In the genomic region with DNA sequence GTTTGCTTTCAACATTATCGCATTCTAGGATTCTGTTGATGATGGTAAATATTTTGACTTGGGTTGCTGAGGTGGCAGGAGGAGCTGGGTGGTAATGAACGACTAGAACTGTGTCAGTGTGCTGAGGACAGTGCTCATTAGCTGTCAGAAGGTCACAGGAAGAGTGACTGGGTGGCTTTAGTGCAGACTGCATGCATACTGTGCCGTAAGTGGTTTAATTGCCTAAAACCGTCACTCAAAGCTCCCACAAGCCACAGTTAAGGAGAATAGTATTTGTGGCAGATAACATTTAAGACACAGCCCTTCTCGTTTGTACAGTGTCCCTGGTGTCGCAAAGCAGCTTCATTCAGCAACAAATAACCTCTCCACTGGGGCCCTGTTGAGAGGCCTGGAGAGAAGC, we compare ENCODE assay signal across 26 mouse cellular contexts.
DNase-seq lines count a peak whose midpoint lies in the region; ATAC-seq and TF ChIP-seq lines count a peak whose summit lies in the region.
"Had no signal": no experiment of that assay in that cellular context is flagged by ENCODE, and none has a peak within 500 bp of the region (broad histone marks: within the 10 kb centered on the region; RNA-seq: fewer than 3 reads in every experiment).

No protein-coding gene starts in this region.

- H3K27ac ChIP-seq in heart, embryonic 13.5 days (replicated peaks) = peak overlapping the region; percentile 30; the same call in 1 of the 2 replicates
- H3K27ac ChIP-seq in layer of hippocampus, adult 2 months = peak overlapping the region; percentile 32; the same call in 1 of the 2 replicates
- no peak overlapping the region for H3K27ac ChIP-seq in MEL (ENCODE audit: control insufficient read depth, low read depth, low read length)
- 0 out of 2 replicates have a peak overlapping the region, but pooled peaks have one; percentile 3 for H3K27ac ChIP-seq in forebrain, embryonic 14.5 days (ENCODE audit: low read depth, low read length)
- H3K27ac ChIP-seq: embryonic facial prominence, embryonic 12.5 days; hindbrain, embryonic 10.5 days; intestine, embryonic 15.5 days; limb, embryonic 12.5 days; liver, embryonic 14.5 days; lung, embryonic 15.5 days; neural tube, embryonic 13.5 days had no signal

- peak overlapping the region; percentile 29; the same call in 1 of the 2 replicates for H3K9ac ChIP-seq in heart, embryonic 13.5 days
- no peak overlapping the region for H3K9ac ChIP-seq in MEL (ENCODE audit: control insufficient read depth, low read depth, low read length, poor library complexity, severe bottlenecking)
- H3K9ac ChIP-seq in forebrain, embryonic 14.5 days (ENCODE audit: low read length) = no peak overlapping the region
- H3K9ac ChIP-seq: embryonic facial prominence, embryonic 12.5 days; intestine, embryonic 15.5 days; limb, embryonic 12.5 days; liver, embryonic 14.5 days; lung, embryonic 15.5 days; neural tube, embryonic 13.5 days had no signal

- TF ChIP-seq RAD21 in MEL (IDR thresholded peaks at IDR 0.05; ENCODE audit: low read depth, low read length) = no peak

- H3K4me3 ChIP-seq in heart, embryonic 13.5 days = no peak overlapping the region
- no peak overlapping the region for H3K4me3 ChIP-seq in layer of hippocampus, adult 2 months
- no peak overlapping the region for H3K4me3 ChIP-seq in MEL (ENCODE audit: control insufficient read depth in 1 of 2, insufficient read depth in 1 of 2, low read depth in 2 of 2, low read length in 2 of 2)
- no peak overlapping the region for H3K4me3 ChIP-seq in forebrain, embryonic 14.5 days (ENCODE audit: low read depth, low read length)
- H3K4me3 ChIP-seq: embryonic facial prominence, embryonic 12.5 days; hindbrain, embryonic 10.5 days; intestine, embryonic 15.5 days; limb, embryonic 12.5 days; lung, embryonic 15.5 days; neural tube, embryonic 13.5 days had no signal

- no peak for TF ChIP-seq POLR2A in MEL (IDR thresholded peaks at IDR 0.05; ENCODE audit: control insufficient read depth in 1 of 2, insufficient read depth in 1 of 2, low read depth in 1 of 2, low read length in 2 of 2, poor library complexity in 1 of 2)

- H3K9me3 ChIP-seq in heart, embryonic 13.5 days = no peaks in the 10 kb centered on the region
- no peaks in the 10 kb centered on the region for H3K9me3 ChIP-seq in MEL (replicated peaks; ENCODE audit: insufficient read depth, low read length)
- no peaks in the 10 kb centered on the region for H3K9me3 ChIP-seq in forebrain, embryonic 14.5 days (replicated peaks; ENCODE audit: control insufficient read depth, low read length)
- H3K9me3 ChIP-seq: embryonic facial prominence, embryonic 12.5 days; hindbrain, embryonic 10.5 days; intestine, embryonic 15.5 days; limb, embryonic 12.5 days; lung, embryonic 15.5 days; neural tube, embryonic 13.5 days had no signal

- ATAC-seq in heart, embryonic 13.5 days (ENCODE audit: extremely low read depth, insufficient number of reproducible peaks, low FRiP score, low TSS enrichment) = no peak
- ATAC-seq in forebrain, embryonic 14.5 days = peak; percentile 23; the same call in 1 of the 2 replicates
- ATAC-seq in inflammation-experienced regulatory T-cells, adult 6 months = no peak
- ATAC-seq: intestine, embryonic 15.5 days; Patski had no signal

- H3K27me3 ChIP-seq in heart, embryonic 13.5 days (replicated peaks) = no peaks in the 10 kb centered on the region
- no peaks in the 10 kb centered on the region for H3K27me3 ChIP-seq in MEL (ENCODE audit: control insufficient read depth in 1 of 2, insufficient read depth in 2 of 2, low read length in 2 of 2)
- no peaks in the 10 kb centered on the region for H3K27me3 ChIP-seq in forebrain, embryonic 14.5 days (replicated peaks; ENCODE audit: control insufficient read depth, insufficient read depth, low read length)
- H3K27me3 ChIP-seq: embryonic facial prominence, embryonic 12.5 days; intestine, embryonic 15.5 days; limb, embryonic 12.5 days; lung, embryonic 15.5 days; neural tube, embryonic 13.5 days; Patski had no signal

- peaks cover 28% of the 10 kb centered on the region for H3K36me3 ChIP-seq in heart, embryonic 13.5 days
- H3K36me3 ChIP-seq in MEL (ENCODE audit: control insufficient read depth in 1 of 2, insufficient read depth in 2 of 2, low read length in 2 of 2) = peaks cover 7% of the 10 kb centered on the region in 2 experiments
- H3K36me3 ChIP-seq in forebrain, embryonic 14.5 days (ENCODE audit: control insufficient read depth, insufficient read depth, low read length) = peaks cover 18% of the 10 kb centered on the region

- TF ChIP-seq CTCF in layer of hippocampus, adult 2 months (conservative IDR thresholded peaks at IDR 0.05) = no peak
- TF ChIP-seq CTCF in MEL (IDR thresholded peaks at IDR 0.05 in 2 of 3, conservative IDR thresholded peaks at IDR 0.05 in 1 of 3; ENCODE audit: control insufficient read depth in 1 of 3, insufficient read depth in 1 of 3, low read depth in 2 of 3, low read length in 3 of 3, poor library complexity in 1 of 3, severe bottlenecking in 1 of 3) = no peak

- H3K4me2 ChIP-seq in heart, embryonic 13.5 days = no peak overlapping the region
- H3K4me2 ChIP-seq in forebrain, embryonic 14.5 days (ENCODE audit: low read length) = no peak overlapping the region
- H3K4me2 ChIP-seq: embryonic facial prominence, embryonic 12.5 days; intestine, embryonic 15.5 days; limb, embryonic 12.5 days; lung, embryonic 15.5 days; neural tube, embryonic 13.5 days had no signal

- no peaks in the 10 kb centered on the region for H3K79me2 ChIP-seq in MEL (ENCODE audit: control insufficient read depth, insufficient read depth, low read length, poor library complexity)

- WGBS in heart, embryonic 13.5 days = 57% methylated on average over 6 of the region's 6 CpGs
- WGBS in forebrain, embryonic 14.5 days = 25% methylated on average over 6 of the region's 6 CpGs

- DNase-seq in heart, adult 8-10 months (ENCODE audit: low spot score) = no peak
- no peak for DNase-seq in layer of hippocampus, adult 2 months (ENCODE audit: low spot score in 2 of 2)
- DNase-seq in layer of hippocampus, postnatal 10 days (ENCODE audit: low spot score in 2 of 2) = no peak
- peak; percentile 28 for DNase-seq in MEL (ENCODE audit: low read depth, low spot score)
- DNase-seq in forebrain, embryonic 14.5 days (ENCODE audit: low spot score) = peak; percentile 47
- DNase-seq: adrenal gland, postnatal 14 days; cerebellum, adult 11 months; cerebellum, postnatal 10 days; gastrocnemius, postnatal 36 days; kidney, adult 9 months; kidney, postnatal 36 days; layer of hippocampus, adult 9-11 months; lung, postnatal 4 days; midbrain, embryonic 14.5 days; right cerebral cortex, postnatal 25 days; thymus, postnatal 36 days had no signal

- H3K4me1 ChIP-seq in heart, embryonic 13.5 days = peaks cover 51% of the 10 kb centered on the region
- peaks cover 5% of the 10 kb centered on the region in 2 experiments; a peak in 3 of 4 replicates for H3K4me1 ChIP-seq in MEL (ENCODE audit: control insufficient read depth in 1 of 2, insufficient read depth in 2 of 2, low read length in 2 of 2)
- peaks cover 16% of the 10 kb centered on the region; the same call in 1 of the 2 replicates for H3K4me1 ChIP-seq in forebrain, embryonic 14.5 days (ENCODE audit: control insufficient read depth, insufficient read depth, low read length)

- no peak for TF ChIP-seq EP300 in MEL (IDR thresholded peaks at IDR 0.05; ENCODE audit: low read depth in 1 of 2, low read length in 2 of 2)

TF ChIP-seq in MEL, 35 proteins besides CTCF, POLR2A, EP300 and RAD21:
- TF ChIP-seq POLR2AphosphoS2 (IDR thresholded peaks at IDR 0.05; ENCODE audit: low read length) = no peak
- TF ChIP-seq MAX (IDR thresholded peaks at IDR 0.05; ENCODE audit: low read length) = no peak
- no peak for TF ChIP-seq ZKSCAN1 (IDR thresholded peaks at IDR 0.05; ENCODE audit: low read depth, low read length)
- TF ChIP-seq E2F4 (IDR thresholded peaks at IDR 0.05; ENCODE audit: borderline replicate concordance, low read depth, low read length) = no peak
- TF ChIP-seq TBP (IDR thresholded peaks at IDR 0.05; ENCODE audit: low read depth, low read length) = no peak
- no peak for TF ChIP-seq CHD1 (IDR thresholded peaks at IDR 0.05; ENCODE audit: low read depth, low read length)
- no peak for TF ChIP-seq HCFC1 (IDR thresholded peaks at IDR 0.05; ENCODE audit: low read depth, low read length)
- no peak for TF ChIP-seq GABPA (IDR thresholded peaks at IDR 0.05; ENCODE audit: low read depth, low read length)
- TF ChIP-seq SIN3A (IDR thresholded peaks at IDR 0.05; ENCODE audit: low read length) = no peak
- TF ChIP-seq RCOR1 (IDR thresholded peaks at IDR 0.05; ENCODE audit: low read depth, low read length) = no peak
- no peak for TF ChIP-seq POLR2AphosphoS5 (IDR thresholded peaks at IDR 0.05; ENCODE audit: borderline replicate concordance, low read depth, low read length)
- no peak for TF ChIP-seq MYB (IDR thresholded peaks at IDR 0.05; ENCODE audit: low read depth, low read length)
- no peak for TF ChIP-seq JUND (IDR thresholded peaks at IDR 0.05; ENCODE audit: low read depth, low read length)
- no peak for TF ChIP-seq ZNF384 (IDR thresholded peaks at IDR 0.05; ENCODE audit: low read depth, low read length)
- no peak for TF ChIP-seq TCF12 (IDR thresholded peaks at IDR 0.05; ENCODE audit: low read depth, low read length)
- no peak for TF ChIP-seq CHD2 (IDR thresholded peaks at IDR 0.05; ENCODE audit: low read length)
- TF ChIP-seq KAT2A (conservative IDR thresholded peaks at IDR 0.05; ENCODE audit: low read depth, low read length) = no peak
- TF ChIP-seq MXI1 (IDR thresholded peaks at IDR 0.05; ENCODE audit: low read depth, low read length) = no peak
TF ChIP-seq in MEL: peak in this region for 0.

Comparison
In these comparisons a context has a peak if more than half of its experiments do, and no peak if none do; other contexts are left out.
1. DNase-seq: peak in MEL (single experiment) and forebrain, embryonic 14.5 days (single experiment); none in heart, adult 8-10 months (single experiment), layer of hippocampus, adult 2 months (0 of 2) and layer of hippocampus, postnatal 10 days (0 of 2).